Mouse (Mus musculus) neural tube, embryonic 11.5 days (tissue): Measurements from ENCODE around the gene Zfp39. TPM values are rescaled to one million over a fixed set of nuclear protein-coding genes. Genes with fewer than 3 reads are reported as not detected.

ENCODE experiments used
- polyA plus RNA-seq: library from polyadenylated mRNA; unstranded; fragments of >200 nt; fragmentation: Nextera tagmentation; extraction: Ambion mirVana; gene quantifications from 2 replicates; pipeline ENCODE4 v1.2.1, GENCODE M21; 2014

Zfp39 gene
- polyA plus RNA-seq, 1 experiment from 2014 or later: 7.2 TPM

Other genes starting within 250 kb of the Zfp39 start
- gene Olfr322, start 245.4 kb downstream of the Zfp39 start, polyA plus RNA-seq: not detected in 2 replicates
- gene Olfr320, start 223.1 kb downstream of the Zfp39 start, polyA plus RNA-seq: not detected in 2 replicates
- not detected in 2 replicates for gene Olfr319, start 205.1 kb downstream of the Zfp39 start, polyA plus RNA-seq
- not detected in 2 replicates for gene Olfr318, start 180.2 kb downstream of the Zfp39 start, polyA plus RNA-seq
- gene Olfr317, start 165.0 kb downstream of the Zfp39 start, polyA plus RNA-seq: not detected in 2 replicates
- gene Olfr316, start 151.5 kb downstream of the Zfp39 start, polyA plus RNA-seq: not detected in 2 replicates
- gene Olfr315, start 131.0 kb downstream of the Zfp39 start, polyA plus RNA-seq: not detected in 2 replicates
- not detected in 2 replicates for gene Olfr314, start 121.3 kb downstream of the Zfp39 start, polyA plus RNA-seq
- 6.3 and 6.8 TPM in 2 replicates for gene Fam183b, start 102.3 kb downstream of the Zfp39 start, polyA plus RNA-seq
- not detected in 2 replicates for gene Olfr313, start 89.2 kb downstream of the Zfp39 start, polyA plus RNA-seq
- gene Olfr312, start 75.0 kb downstream of the Zfp39 start, polyA plus RNA-seq: not detected in 2 replicates
- not detected in 2 replicates for gene Olfr311, start 65.0 kb downstream of the Zfp39 start, polyA plus RNA-seq
- 16.0 and 19.9 TPM in 2 replicates for gene Gm12258, start 57.1 kb downstream of the Zfp39 start, polyA plus RNA-seq
- 11.0 and 13.0 TPM in 2 replicates for gene 2810021J22Rik, start 37.0 kb downstream of the Zfp39 start, polyA plus RNA-seq
- not detected in 2 replicates for gene Btnl10, start 13.7 kb upstream of the Zfp39 start, polyA plus RNA-seq
- 460 and 493 TPM in 2 replicates for gene Rnf187, start 34.7 kb upstream of the Zfp39 start, polyA plus RNA-seq
- 75.5 and 84.8 TPM in 2 replicates for gene Hist3h2ba, start 44.7 kb upstream of the Zfp39 start, polyA plus RNA-seq
- gene Hist3h2a, start 50.5 kb upstream of the Zfp39 start, polyA plus RNA-seq: 56.3 and 61.4 TPM in 2 replicates
- gene Trim17, start 50.5 kb upstream of the Zfp39 start, polyA plus RNA-seq: 0.74 and 0.88 TPM in 2 replicates
- gene Trim11, start 73.9 kb upstream of the Zfp39 start, polyA plus RNA-seq: 19.5 and 20.8 TPM in 2 replicates
- 0.88 and 1.1 TPM in 2 replicates for gene Obscn, start 232.2 kb upstream of the Zfp39 start, polyA plus RNA-seq